Mouse (Mus musculus) embryonic fibroblast, embryonic 13.5 days (primary cell): ENCODE results near the gene Fuk.

ENCODE experiments used
- CTCF ChIP-seq: IDR thresholded peaks from 2 replicates; pipeline ENCODE4 v1.5.1; 2011; ENCODE audit warnings: mild to moderate bottlenecking, control low read depth, low read length, moderate library complexity, borderline replicate concordance; ENCODE audit not compliant: insufficient read depth
- POLR2A ChIP-seq: IDR thresholded peaks from 2 replicates; pipeline ENCODE4 v1.6.1; 2011; ENCODE audit warnings: low read depth, mild to moderate bottlenecking, control low read depth, low read length, moderate library complexity

GRCm38 (mm10) chr8:110902579-110902965 is 284 bp upstream of the Fuk start:
- TF ChIP-seq CTCF (no peak), POLR2A (no peak)
